Mouse (Mus musculus) urinary bladder, postnatal 36 days (tissue): ENCODE measurements around the gene Hnrnpl.

Experiments
- DNase-seq, 2 experiments: peaks; one replicate each; pipeline ENCODE4 v3.0.0; 2022; ENCODE audit warnings: low spot score in 2 of 2, mixed read lengths in 1 of 2

Hnrnpl gene

DNA sequence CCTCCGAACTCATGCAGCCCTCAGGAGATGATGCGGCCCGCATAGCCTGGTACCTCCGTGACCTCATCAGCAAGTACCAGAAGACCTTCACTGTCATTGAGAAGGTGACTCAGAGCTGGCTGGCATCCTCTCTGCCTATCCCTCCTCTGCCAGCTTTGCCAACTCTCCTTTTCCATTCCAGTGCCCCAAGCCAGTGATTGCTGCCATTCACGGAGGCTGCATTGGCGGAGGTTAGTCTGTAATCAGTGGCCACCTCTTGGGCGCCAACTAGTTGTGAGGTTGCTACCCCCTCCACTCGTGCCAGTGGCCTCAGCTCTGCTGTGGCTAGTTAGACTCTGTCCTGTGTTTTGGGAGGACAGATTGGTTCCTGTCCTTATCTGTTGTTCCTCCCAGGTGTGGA is 21.5 kb downstream of the Hnrnpl start:
- DNase-seq: no peak

DNA sequence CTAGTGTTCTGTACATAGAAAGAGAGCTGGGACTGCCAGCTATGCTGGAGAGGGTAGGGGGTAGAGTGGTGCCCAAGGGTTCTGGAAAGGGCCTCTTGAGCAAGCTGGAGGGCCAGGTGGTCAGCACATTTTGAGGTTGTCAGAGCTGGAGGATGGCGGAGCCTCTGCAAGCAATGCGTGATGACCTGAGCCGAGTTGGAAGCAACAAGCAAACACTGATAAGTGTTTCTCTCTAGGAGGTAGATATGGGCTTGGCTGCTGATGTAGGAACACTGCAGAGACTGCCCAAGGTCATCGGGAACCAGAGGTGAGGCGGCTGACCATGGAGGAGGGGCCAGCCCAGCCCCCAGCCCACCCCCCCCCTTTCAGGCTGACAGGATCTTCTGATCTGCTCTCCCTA is 22.6 kb downstream of the Hnrnpl start:
- DNase-seq: no peak

DNA sequence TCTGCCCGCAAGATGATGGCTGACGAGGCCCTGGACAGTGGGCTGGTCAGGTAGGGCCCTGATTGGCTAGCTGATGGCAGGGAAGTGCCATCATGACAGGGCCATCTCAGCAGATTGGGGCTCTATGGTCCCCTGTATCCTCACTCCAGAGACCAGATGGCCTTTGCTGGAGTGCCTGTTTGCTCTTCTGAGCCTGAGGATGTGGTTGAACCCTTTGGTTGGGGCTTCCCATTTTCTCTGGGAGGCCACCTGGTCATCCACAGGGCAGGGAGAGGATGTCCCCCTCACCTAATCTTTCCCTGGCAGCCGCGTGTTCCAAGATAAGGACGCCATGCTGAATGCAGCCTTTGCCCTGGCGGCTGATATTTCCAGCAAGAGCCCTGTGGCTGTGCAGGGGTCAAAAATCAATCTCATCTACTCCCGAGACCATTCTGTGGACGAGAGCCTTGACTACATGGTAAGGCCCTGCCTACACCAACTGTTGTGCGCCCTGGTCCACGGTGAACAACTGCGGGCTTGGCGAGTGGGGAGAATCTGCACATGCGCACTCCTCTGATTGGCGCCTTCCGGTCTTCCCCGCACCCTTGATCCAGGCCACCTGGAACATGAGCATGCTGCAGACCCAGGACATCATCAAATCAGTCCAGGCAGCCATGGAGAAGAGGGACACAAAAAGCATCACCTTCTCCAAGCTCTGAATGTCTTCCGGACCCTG is 23.2 kb downstream of the Hnrnpl start:
- no peak for DNase-seq

DNA sequence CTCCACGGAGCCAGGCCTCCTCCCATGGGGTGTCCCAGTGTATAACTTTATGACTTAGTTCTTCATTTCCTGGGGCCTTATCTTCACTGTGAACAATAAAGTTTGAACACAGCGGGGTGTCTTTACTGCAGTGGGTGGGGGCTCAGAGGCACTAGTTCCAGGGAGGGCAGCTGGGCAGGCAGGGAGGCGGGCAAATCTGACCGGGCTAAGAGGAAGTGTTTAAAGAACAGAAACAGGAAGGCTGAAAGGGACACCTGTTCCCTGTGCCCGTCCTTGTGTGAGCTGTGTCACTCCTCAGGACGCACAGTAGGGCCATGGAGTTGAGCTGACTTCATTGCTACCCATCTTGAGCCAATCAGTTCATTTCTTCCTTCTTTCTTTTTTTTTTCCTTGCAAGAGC is 23.8 kb downstream of the Hnrnpl start:
- DNase-seq: no peak

DNA sequence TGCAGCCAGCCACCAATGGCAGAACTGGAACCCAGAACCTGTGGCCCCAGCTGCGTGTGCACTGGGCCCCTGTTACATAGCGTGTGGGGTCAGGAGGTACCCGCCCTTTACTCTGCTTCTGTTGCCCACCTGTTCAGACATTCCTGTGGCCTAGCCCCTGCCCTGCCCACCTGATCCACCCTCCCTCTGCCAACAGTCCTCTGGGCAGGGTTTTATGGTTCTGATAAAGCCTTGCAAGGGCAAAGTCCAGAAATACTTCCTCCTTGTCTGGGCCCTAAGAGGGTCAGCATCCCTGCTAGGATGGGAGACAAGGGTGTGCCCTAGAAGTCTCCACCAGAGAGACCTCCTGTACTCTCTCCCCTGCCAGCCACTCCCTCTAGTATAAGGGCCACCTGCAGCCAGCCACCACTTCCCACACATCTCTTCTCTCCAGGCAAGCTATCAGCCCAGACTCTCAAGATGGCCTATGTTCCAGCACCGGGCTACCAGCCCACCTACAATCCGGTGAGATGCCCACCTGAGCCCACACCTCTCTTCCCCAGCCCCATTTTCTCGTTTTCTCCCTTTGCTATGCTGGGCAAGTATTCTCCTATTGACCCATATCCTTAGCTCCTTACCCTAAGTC is 25.5 kb downstream of the Hnrnpl start, which contains the start of gene Lgals4:
TSS of gene Lgals4 (plus strand) at position 132 of the 625 bp plus-strand sequence.
- DNase-seq: no peak

DNA sequence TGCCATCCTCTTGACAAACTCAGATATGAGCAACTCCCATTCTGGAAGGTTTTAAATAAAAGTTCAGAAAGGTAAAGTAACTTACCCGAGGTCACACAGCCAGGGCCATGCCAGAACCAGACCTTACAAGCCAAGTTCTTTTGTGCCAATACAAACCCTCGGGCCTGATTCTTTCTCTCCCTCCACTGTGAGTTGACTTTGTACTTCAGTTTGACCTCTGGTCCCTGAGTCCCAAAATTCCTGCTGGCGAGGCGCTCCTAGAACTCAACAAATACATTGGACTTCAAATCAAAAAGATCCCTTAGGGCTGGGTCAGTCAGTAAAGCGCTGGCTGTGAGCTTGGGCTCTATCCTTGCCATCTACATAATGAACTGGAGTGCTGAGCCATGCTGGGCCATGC is 28.6 kb downstream of the Hnrnpl start:
- DNase-seq: no peak

DNA sequence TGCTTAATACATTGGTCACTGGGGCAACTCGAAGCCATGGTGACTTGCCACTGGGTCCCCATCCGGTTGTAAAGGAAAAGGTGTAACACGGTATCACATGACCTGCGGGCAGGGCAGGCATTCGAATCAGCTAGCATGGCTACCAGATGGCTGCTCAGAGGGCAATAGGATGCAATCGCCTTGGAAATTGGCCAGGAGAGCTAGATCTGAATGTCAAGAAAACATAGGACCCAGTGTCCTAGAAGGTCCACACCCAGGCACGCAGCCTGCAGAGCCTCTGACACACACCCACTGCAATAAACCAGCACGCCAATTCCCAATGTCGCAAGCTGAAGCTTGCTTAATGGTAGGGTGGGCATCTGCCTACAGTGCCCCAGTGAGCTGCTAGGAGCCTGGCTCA is 30.0 kb downstream of the Hnrnpl start:
- peak in 1 of 2 experiments; percentile 75 for DNase-seq

- no peak for DNase-seq
Measured at GRCm38 (mm10) chr7:28847273-28847672, 38.9 kb downstream of the Hnrnpl start.

GRCm38 (mm10) chr7:28849700-28850236 is 41.4 kb downstream of the Hnrnpl start:
- DNase-seq: peak in 1 of 2 experiments; percentile 62

- no peak for DNase-seq
Measured at GRCm38 (mm10) chr7:28850642-28851041, 42.3 kb downstream of the Hnrnpl start.

DNA sequence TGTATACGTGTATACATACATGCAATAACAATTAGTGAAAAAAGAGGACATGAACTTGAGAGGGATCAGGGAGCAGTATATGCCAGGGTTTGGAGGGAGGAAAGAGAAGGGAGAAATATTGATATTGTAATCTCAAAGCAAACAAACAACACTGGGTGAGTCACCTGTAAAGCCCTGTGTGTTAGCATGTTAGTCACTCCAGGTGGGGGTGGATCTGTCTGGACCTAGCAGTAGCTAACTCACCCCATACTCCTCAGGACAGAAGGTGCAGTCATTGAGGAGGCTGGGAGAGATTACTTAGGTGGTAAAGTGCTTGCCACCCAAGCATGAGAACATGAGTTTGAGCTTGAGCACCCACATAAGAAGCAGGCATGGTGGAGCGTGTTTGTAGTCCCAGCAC is 51.6 kb downstream of the Hnrnpl start:
- DNase-seq: no peak

DNA sequence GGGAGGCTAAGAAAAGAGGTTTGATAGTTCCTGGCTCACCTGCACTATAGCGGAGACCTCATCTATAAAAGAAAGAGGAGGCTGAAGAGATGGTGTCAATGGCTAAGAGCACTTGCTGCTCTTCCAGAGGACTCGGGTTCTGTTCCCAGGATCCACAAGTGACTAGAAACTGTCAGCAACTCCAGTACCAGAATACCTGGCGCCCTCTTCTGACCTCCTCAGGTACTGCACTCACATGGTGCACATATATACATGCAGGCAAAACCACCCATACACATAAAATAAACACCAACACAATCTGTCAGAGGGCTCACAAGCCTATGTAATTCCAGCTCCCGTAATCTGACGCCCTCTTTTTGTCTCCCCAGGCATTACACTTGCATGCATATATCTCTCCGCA is 52.6 kb downstream of the Hnrnpl start:
- no peak for DNase-seq

GRCm38 (mm10) chr7:28862817-28863499 is 54.6 kb downstream of the Hnrnpl start:
- DNase-seq: peak in 1 of 2 experiments; percentile 24

DNA sequence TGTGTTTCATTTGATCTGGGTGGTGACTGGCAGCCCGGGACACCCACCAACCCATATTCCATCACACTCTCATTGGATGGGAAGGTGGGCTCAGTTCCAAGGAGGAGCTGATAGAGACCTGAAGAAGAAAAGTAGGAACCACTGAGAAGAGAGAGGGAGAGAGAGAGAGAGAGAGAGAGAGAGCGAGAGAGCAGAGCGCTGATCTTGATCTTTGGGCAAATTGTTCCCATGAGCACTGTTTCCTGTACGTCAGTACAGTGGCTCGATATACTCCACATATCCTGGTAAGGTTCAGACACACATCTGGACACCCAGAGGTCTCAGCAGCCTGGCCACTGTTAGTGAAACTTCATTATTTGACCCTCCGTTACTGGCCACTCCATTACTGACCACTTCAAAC is 55.2 kb downstream of the Hnrnpl start, which contains the start of gene Lgals7:
TSS of gene Lgals7 (plus strand) at position 314 of the 400 bp plus-strand sequence.
- DNase-seq: no peak

- DNase-seq: no peak
Measured at GRCm38 (mm10) chr7:28864288-28864750, 56.0 kb downstream of the Hnrnpl start.

DNA sequence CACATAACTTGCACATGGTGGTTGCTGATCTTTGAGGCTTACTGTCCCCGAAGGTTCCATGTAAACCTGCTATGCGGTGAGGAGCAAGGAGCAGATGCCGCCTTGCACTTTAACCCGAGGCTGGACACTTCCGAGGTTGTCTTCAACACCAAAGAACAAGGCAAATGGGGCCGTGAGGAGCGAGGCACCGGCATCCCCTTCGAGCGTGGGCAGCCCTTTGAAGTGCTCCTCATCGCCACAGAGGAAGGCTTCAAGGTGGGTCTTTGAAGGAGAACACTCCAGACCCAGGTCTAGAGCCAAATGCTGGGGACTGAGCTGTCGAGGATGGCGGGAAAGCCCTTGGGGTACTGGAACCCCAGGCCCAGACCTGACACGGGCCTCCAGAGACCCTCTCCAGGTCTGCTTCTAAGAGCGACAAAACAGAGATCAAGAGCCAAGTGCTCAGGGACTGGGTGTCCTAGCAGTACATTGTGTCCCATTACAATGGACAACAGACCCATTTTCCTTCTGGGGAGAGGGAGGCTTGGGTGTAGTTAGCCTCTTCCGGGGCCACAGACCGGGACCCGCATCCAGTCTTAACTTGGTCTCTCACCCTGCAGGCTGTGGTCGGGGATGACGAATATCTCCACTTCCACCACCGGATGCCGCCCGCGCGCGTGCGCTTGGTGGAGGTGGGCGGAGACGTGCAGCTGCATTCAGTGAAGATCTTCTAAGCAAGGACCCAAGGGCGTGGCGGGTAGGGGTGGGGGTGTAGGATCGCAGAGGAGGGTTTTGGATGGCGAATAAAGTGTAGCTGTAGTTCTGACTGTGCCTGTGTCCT is 57.4 kb downstream of the Hnrnpl start:
- DNase-seq: peak; percentile 78 to 84

GRCm38 (mm10) chr7:28866769-28867507 is 58.6 kb downstream of the Hnrnpl start:
- DNase-seq: no peak

DNA sequence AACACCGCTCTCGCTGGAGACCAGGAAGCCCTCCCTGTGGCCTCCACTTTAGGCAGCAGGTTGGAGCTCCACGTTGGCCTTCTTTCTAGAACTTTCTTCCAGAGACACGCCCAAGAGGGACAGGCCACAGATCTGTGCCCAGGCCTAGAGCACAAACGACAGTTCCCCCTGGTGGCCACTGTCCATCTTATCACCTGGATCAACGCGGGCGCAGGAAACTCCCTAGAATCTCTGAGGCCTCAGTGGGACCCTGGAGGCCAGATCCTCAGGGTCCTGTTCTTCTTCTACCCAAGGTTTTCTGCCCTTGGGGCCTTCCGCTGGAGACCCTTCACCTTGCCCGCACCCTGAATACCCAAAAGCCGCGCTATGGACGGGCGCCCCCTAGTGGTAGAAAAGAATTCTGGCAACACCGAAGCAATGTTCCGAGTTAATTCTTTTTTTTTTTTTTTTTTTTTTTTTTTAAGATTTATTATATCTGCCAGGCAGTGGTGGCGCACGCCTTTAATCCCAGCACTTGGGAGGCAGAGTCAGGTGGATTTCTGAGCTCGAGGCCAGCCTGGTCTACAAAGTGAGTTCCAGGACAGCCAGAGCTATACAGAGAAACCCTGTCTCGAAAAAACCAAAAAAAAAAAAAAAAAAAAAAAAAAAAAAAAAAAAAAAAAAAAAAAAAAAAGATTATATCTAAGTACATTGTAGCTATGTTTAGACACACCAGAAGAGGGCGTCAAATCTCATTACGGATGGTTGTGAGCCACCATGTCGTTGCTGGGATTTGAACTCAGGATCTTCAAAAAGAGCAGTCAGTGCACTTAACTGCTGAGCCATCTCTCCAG is 59.4 kb downstream of the Hnrnpl start:
- peak; percentile 68 to 73 for DNase-seq

DNA sequence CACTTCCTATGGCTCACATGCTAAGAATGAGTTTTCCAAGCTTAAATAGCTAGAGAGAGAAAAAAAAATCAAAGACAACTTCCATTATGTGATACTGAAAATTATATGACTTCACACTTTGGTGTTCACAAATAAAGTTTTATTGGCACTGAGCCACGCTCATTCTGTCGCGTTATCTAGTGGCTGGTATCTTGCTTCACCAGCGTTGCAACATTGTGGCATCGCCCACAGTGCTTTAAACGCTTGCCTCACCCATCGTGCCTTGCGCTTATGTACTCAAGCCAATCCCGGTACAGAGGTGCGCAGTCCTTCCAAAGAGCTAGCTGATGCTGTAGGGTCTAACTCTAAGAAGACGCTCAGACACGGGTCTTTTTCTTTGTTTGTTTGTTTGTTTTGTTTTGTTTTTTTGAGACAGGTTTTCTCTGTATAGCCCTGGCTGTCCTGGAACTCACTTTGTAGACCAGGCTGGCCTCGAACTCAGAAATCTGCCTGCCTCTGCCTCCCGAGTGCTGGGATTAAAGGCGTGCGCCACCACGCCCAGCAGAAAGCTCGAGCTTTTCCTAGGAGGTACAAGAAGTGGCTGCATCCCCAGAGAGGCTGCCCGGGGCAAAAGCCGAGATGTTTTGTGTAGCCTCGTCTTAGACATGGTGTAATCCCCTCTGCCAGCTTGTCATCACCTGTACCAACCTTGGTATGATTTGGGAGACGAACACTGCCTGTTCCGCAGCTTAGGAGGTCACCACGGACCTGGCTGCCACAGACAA is 62.7 kb downstream of the Hnrnpl start:
- no peak for DNase-seq
